Mouse (Mus musculus): ENCODE results near the gene Atp6v1e2.

The Atp6v1e2 gene

DNA sequence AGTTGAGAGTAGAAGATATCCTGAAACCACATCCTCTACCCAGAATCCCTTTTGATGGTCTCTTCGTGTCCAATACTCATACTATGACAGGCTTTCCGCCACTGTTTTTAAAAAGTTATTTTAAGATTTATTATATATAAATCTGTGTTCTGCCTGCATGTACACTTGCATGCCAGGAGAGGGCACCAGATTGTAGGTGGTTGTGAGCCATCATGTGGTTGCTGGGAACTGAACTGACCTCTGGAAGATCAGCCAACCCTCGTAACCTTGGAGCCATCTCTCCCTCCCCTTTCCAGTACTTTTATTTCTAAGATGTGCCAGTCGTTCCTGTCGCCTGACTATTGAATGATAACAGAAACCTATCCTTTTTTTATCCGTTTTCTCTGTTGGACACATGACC lies 28.9 kb downstream of the Atp6v1e2 start:
- CTCF ChIA-PET = interaction anchor here (1.4 to 3.1 kb wide), 2 partner anchors 70 to 125 kb away, joined by 3 to 17 read pairs; no protein-coding TSS in a partner anchor

GRCm38 (mm10) chr17:86917048-86917447 lies 30.6 kb downstream of the Atp6v1e2 start, which contains the start of gene Tmem247:
Tmem247 (plus strand) TSS chr17:86917348.
- CTCF ChIA-PET = no interaction called here

- CTCF ChIA-PET = no interaction called here
Observed at GRCm38 (mm10) chr17:86915540-86915939, 32.2 kb downstream of the Atp6v1e2 start.

DNA sequence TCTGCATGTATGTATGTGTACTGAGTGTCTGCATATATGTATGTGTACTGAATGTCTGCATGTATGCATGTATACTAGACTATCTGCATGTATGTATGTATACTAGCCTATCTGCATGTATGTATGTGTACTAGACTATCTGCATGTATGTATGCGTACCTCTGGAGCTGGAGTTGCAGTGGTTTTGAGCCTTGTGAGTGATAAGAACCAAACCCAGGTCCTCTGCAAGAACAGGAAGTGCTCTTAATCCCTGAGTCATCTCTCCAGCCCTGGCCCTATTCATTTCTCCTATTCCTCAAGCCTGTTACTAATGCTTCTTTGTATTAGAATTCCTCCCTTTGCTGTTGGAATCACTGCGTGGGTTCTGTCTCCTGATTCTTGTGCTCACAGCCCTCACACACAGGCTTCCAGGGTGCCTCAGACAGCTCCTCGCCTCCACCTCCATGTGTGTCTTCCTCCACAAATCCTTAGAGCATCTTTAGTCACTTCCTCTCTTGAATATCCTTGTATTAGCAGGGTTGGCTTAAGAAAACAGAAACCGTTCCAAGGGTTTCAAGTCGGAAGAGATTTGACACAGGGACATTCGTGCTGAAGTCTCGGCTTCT lies 34.6 kb downstream of the Atp6v1e2 start:
- CTCF ChIA-PET = interaction anchor here (0.6 kb wide), 1 partner anchor 700 kb away, joined by 5 read pairs; no protein-coding TSS in a partner anchor

DNA sequence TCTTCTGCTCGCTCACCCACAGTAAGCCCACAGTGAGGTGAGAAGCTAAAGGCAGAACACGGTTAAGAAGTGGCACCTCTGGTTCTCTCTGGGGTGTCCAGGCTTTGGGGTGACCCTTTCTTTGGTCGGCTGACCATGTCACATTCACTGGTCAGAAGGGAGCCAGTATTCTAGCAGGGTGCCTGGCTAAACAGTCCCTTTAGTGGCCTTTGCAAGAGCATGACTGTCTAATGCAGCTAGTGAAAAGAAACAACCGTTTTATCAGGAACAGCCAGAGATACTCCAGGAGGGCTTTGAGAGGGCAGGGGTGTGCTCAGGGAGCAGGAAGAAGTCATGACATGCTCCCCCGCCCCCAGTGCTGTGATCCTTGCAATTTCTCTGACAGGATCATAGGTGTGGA lies 36.4 kb downstream of the Atp6v1e2 start:
- CTCF ChIA-PET = no interaction called here

DNA sequence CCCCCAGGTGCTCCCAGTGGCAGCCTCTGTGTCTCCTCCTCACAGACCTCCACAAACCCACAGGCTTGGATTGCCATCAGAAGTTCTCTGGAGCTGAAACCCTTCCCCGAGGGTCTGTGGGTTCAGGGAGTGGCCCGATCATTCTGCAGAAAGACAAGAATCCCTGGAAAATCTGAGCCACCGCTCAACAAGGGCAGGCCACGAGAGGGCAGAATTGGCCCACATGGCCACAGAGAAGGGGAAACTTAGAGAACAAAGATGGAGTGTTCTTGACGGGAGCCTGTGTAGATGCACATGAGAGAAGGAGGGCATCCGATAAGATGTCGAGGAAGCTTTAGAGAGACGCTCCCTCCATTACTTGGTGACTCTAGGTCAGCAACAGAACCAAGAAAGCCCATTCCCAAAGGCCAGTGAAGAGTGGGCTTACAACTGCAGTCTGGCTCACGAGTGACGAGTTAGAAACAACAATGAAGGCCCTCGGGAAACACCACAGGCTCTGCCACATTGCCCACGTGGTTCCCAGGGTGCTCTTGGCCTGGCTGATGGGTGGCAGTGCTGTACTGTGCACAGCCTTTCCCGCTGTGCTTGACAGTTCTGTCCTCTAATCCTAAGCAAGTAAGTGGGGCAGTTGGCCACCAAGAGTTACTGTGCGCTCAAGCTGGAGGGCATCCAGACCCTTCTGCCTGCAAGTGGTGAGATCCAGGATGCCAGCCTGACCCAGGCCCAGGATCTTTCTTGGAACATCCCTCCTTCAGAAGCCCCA lies 37.8 kb downstream of the Atp6v1e2 start:
- CTCF ChIA-PET = no interaction called here

DNA sequence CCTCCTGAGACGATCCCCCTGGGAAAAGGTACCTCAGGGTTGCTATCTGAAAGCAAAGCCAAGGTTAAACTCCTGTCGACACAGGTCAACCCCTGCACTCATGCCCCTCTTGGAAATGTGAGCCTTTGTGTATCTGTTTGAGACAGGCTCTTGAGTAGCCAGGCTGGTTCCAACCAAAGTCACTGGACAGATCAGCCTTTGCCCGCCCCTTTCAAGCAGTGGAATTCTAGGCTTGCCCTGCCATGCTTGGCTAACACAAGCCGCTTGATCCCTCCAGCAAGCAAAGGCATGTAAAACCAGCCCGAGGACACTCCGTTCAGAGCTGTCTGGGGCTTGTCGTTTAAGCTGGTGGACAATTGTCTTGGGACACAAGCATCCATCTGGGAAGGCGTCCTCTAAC lies 39.4 kb downstream of the Atp6v1e2 start:
- CTCF ChIA-PET = no interaction called here

- CTCF ChIA-PET = interaction anchor here (0.6 kb wide), 1 partner anchor 257 kb away, joined by 3 read pairs; no protein-coding TSS in a partner anchor
Observed at GRCm38 (mm10) chr17:86907092-86907491, 40.6 kb downstream of the Atp6v1e2 start.

GRCm38 (mm10) chr17:86906601-86907000 lies 41.1 kb downstream of the Atp6v1e2 start:
- CTCF ChIA-PET = interaction anchor here (0.6 kb wide), 1 partner anchor 257 kb away, joined by 3 read pairs; no protein-coding TSS in a partner anchor

DNA sequence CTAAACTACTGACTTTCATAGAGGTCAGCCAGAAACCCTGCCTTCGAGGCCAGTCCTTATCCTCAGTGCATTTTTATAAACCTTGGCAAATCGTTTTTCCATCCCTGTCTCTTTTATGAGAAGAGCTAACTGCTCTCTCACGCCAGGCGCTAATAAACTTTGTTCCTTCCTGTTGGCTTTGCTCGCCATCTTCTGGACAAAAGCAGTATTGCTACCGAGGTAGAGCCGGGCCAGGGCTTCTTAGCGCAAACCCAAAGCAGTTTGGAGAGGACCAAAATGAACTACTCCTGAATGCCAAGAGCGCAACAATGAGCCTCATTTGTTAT lies 41.6 kb downstream of the Atp6v1e2 start:
- CTCF ChIA-PET = no interaction called here

- CTCF ChIA-PET = interaction anchor here (0.5 kb wide), 1 partner anchor 15 kb away, joined by 5 read pairs; no protein-coding TSS in a partner anchor
Observed at GRCm38 (mm10) chr17:86905297-86906135, 42.2 kb downstream of the Atp6v1e2 start.

DNA sequence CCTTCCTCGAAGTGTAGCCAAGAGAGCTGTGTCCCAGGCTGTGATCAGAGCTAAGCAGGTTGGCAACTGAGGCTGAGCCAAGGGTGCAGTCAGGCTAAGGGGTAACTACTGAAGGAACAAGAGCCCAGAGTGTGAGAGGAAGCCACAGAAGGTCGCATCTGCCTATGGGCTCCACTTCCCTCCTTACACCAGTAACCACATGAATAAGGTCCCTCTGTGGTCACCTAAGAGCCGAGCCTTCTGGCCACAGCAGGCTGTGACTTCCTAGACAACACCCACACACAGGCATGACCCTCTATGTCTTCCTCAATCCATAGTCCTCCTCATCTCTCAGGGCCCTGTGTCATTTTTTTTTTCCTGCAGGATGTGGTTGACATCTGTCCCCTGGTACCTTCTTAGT lies 43.5 kb downstream of the Atp6v1e2 start:
- CTCF ChIA-PET = no interaction called here

- CTCF ChIA-PET = no interaction called here
Observed at GRCm38 (mm10) chr17:86903596-86903995, 44.1 kb downstream of the Atp6v1e2 start.

GRCm38 (mm10) chr17:86902399-86903067 lies 45.2 kb downstream of the Atp6v1e2 start:
- CTCF ChIA-PET = no interaction called here

- CTCF ChIA-PET = interaction anchor here (0.7 kb wide), 2 partner anchors 70 to 453 kb away, joined by 3 to 4 read pairs; no protein-coding TSS in a partner anchor
Observed at GRCm38 (mm10) chr17:86900564-86900963, 47.1 kb downstream of the Atp6v1e2 start.

GRCm38 (mm10) chr17:86899821-86900220 lies 47.9 kb downstream of the Atp6v1e2 start:
- CTCF ChIA-PET = interaction anchor here (0.7 kb wide), 1 partner anchor 69 kb away, joined by 3 read pairs; no protein-coding TSS in a partner anchor

GRCm38 (mm10) chr17:86897486-86898165 lies 50.1 kb downstream of the Atp6v1e2 start:
- CTCF ChIA-PET = no interaction called here

- CTCF ChIA-PET = no interaction called here
Observed at GRCm38 (mm10) chr17:86895191-86895590, 52.5 kb downstream of the Atp6v1e2 start.
